Mouse (Mus musculus) intestine, embryonic 15.5 days (tissue): ENCODE measurements around the gene Camta1. TPM values are rescaled to one million over a fixed set of nuclear protein-coding genes. Genes with fewer than 3 reads are reported as not detected.

Source experiments
- ATAC-seq: fragments of 200-750 bp; cut with Nextera tagmentation; 2 replicates; pipeline ENCODE4 v1.8.0; 2017; ENCODE audit warnings: moderate TSS enrichment, moderate library complexity
- H3K27ac ChIP-seq: fragments of 300-500 bp; sonication (generic); 2 replicates; pipeline ENCODE4 v1.5.1; 2015; ENCODE audit warnings: mild to moderate bottlenecking, inconsistent platforms
- H3K27me3 ChIP-seq: fragments of 300-500 bp; sonication (generic); replicated peaks from 2 replicates; pipeline ENCODE4 v1.6.1; 2015; ENCODE audit warnings: inconsistent platforms
- H3K36me3 ChIP-seq: fragments of 300-500 bp; sonication (generic); 2 replicates; pipeline ENCODE4 v1.6.1; 2015; ENCODE audit warnings: inconsistent platforms
- H3K4me1 ChIP-seq: fragments of 300-500 bp; sonication (generic); replicated peaks from 2 replicates; pipeline ENCODE4 v1.6.1; 2015; ENCODE audit warnings: inconsistent platforms
- H3K4me2 ChIP-seq: fragments of 300-500 bp; sonication (generic); replicated peaks from 2 replicates; pipeline ENCODE4 v1.6.1; 2015; ENCODE audit warnings: mild to moderate bottlenecking, inconsistent platforms
- H3K4me3 ChIP-seq: fragments of 300-500 bp; sonication (generic); replicated peaks from 2 replicates; pipeline ENCODE4 v1.5.1; 2015; ENCODE audit warnings: inconsistent platforms
- H3K9ac ChIP-seq: fragments of 300-500 bp; sonication (generic); 2 replicates; pipeline ENCODE4 v1.6.1; 2015; ENCODE audit warnings: inconsistent platforms
- H3K9me3 ChIP-seq: fragments of 300-500 bp; sonication (generic); 2 replicates; pipeline ENCODE4 v1.6.1; 2016; ENCODE audit warnings: inconsistent platforms
- WGBS: fragments of 180-500 bp; shearing (Covaris S2); methylation state at CpG from one replicate; pipeline ENCODE4 v1.1.7; 2015; 5-methylcytosine and 5-hydroxymethylcytosine counted together
- polyA plus RNA-seq: library from polyadenylated mRNA; unstranded; fragments of >200 nt; fragmentation: Nextera tagmentation; extraction: Ambion mirVana; gene quantifications from 2 replicates; pipeline ENCODE4 v1.2.1, GENCODE M21; 2015

The Camta1 gene
- polyA plus RNA-seq, 1 experiment from 2014 or later = 75.7 TPM

GRCm38 (mm10) chr4:150950972-150951371 is 910.7 kb downstream of the Camta1 start:
- WGBS = 79% methylated on average over 10 of the region's 10 CpGs
- ATAC-seq = no peak

GRCm38 (mm10) chr4:150944707-150945106 is 917.0 kb downstream of the Camta1 start:
- ATAC-seq = no peak
- H3K9ac ChIP-seq = no peak overlapping the region
- no peaks in the 10 kb centered on the region for H3K36me3 ChIP-seq
- H3K4me3 ChIP-seq = no peak overlapping the region
- no peak overlapping the region for H3K4me2 ChIP-seq
- WGBS = 94% methylated on average over 7 of the region's 7 CpGs
- no peaks in the 10 kb centered on the region for H3K27me3 ChIP-seq
- H3K4me1 ChIP-seq = no peaks in the 10 kb centered on the region
- H3K27ac ChIP-seq = no peak overlapping the region
- H3K9me3 ChIP-seq = no peaks in the 10 kb centered on the region

More at GRCm38 (mm10) chr4:150950972-150951371, 910.7 kb downstream of the Camta1 start:
- Histone ChIP-seq H3K4me3 (no peak overlapping the region), H3K4me1 (no peaks in the 10 kb centered on the region), H3K9me3 (no peaks in the 10 kb centered on the region), H3K36me3 (no peaks in the 10 kb centered on the region), H3K27me3 (no peaks in the 10 kb centered on the region), H3K27ac (no peak overlapping the region), H3K4me2 (no peak overlapping the region), H3K9ac (no peak overlapping the region)

- Histone ChIP-seq H3K4me1 (no peaks in the 10 kb centered on the region), H3K36me3 (no peaks in the 10 kb centered on the region), H3K9me3 (no peaks in the 10 kb centered on the region), H3K4me2 (no peak overlapping the region), H3K9ac (no peak overlapping the region), H3K27ac (no peak overlapping the region), H3K4me3 (no peak overlapping the region), H3K27me3 (no peaks in the 10 kb centered on the region)
- ATAC-seq = no peak
- WGBS = 59% methylated on average over 13 of the region's 13 CpGs
Measured at GRCm38 (mm10) chr4:150939991-150940651, 921.6 kb downstream of the Camta1 start.

- no peak for ATAC-seq
- Histone ChIP-seq H3K4me2 (peak overlapping the region; percentile 24), H3K36me3 (no peaks in the 10 kb centered on the region), H3K9me3 (no peaks in the 10 kb centered on the region), H3K9ac (no peak overlapping the region), H3K27ac (no peak overlapping the region), H3K4me3 (no peak overlapping the region), H3K4me1 (no peaks in the 10 kb centered on the region), H3K27me3 (no peaks in the 10 kb centered on the region)
- 40% methylated on average over 14 of the region's 14 CpGs for WGBS
Measured at GRCm38 (mm10) chr4:150938063-150938452, 923.6 kb downstream of the Camta1 start.

- no peaks in the 10 kb centered on the region for H3K27me3 ChIP-seq
- H3K27ac ChIP-seq = no peak overlapping the region
- H3K4me3 ChIP-seq = no peak overlapping the region
- H3K4me2 ChIP-seq = peak overlapping the region; percentile 24
- no peak overlapping the region for H3K9ac ChIP-seq
- 73% methylated on average over 16 of the region's 16 CpGs for WGBS
- H3K9me3 ChIP-seq = no peaks in the 10 kb centered on the region
- H3K36me3 ChIP-seq = no peaks in the 10 kb centered on the region
- no peak for ATAC-seq
- no peaks in the 10 kb centered on the region for H3K4me1 ChIP-seq
Measured at GRCm38 (mm10) chr4:150937293-150938062, 924.2 kb downstream of the Camta1 start.

GRCm38 (mm10) chr4:150933503-150933902 is 928.2 kb downstream of the Camta1 start:
- 73% methylated on average over 1 of the region's 1 CpGs for WGBS
- H3K36me3 ChIP-seq = no peaks in the 10 kb centered on the region
- H3K27ac ChIP-seq = no peak overlapping the region
- H3K9me3 ChIP-seq = no peaks in the 10 kb centered on the region
- no peaks in the 10 kb centered on the region for H3K4me1 ChIP-seq
- no peak for ATAC-seq
- no peak overlapping the region for H3K4me3 ChIP-seq
- H3K27me3 ChIP-seq = no peaks in the 10 kb centered on the region
- H3K9ac ChIP-seq = no peak overlapping the region
- no peak overlapping the region for H3K4me2 ChIP-seq

- Histone ChIP-seq H3K27me3 (no peaks in the 10 kb centered on the region; the same call in 1 of the 2 replicates), H3K4me3 (no peak overlapping the region), H3K27ac (no peak overlapping the region), H3K4me1 (no peaks in the 10 kb centered on the region), H3K9me3 (no peaks in the 10 kb centered on the region), H3K4me2 (no peak overlapping the region), H3K36me3 (no peaks in the 10 kb centered on the region), H3K9ac (no peak overlapping the region)
- 59% methylated on average over 10 of the region's 10 CpGs for WGBS
- ATAC-seq = no peak
Measured at GRCm38 (mm10) chr4:150927789-150928188, 933.9 kb downstream of the Camta1 start.

GRCm38 (mm10) chr4:150926924-150927705 is 934.6 kb downstream of the Camta1 start:
- no peaks in the 10 kb centered on the region for H3K9me3 ChIP-seq
- WGBS = 49% methylated on average over 14 of the region's 14 CpGs
- no peak overlapping the region for H3K27ac ChIP-seq
- H3K27me3 ChIP-seq = no peaks in the 10 kb centered on the region; the same call in 1 of the 2 replicates
- no peak for ATAC-seq
- H3K4me1 ChIP-seq = no peaks in the 10 kb centered on the region
- no peaks in the 10 kb centered on the region for H3K36me3 ChIP-seq
- H3K4me2 ChIP-seq = no peak overlapping the region
- H3K4me3 ChIP-seq = no peak overlapping the region
- H3K9ac ChIP-seq = no peak overlapping the region

GRCm38 (mm10) chr4:150925923-150926322 is 935.8 kb downstream of the Camta1 start:
- Histone ChIP-seq H3K4me2 (no peak overlapping the region), H3K27me3 (no peaks in the 10 kb centered on the region; the same call in 1 of the 2 replicates), H3K4me1 (no peaks in the 10 kb centered on the region), H3K36me3 (no peaks in the 10 kb centered on the region), H3K9ac (no peak overlapping the region), H3K9me3 (no peaks in the 10 kb centered on the region), H3K4me3 (no peak overlapping the region), H3K27ac (no peak overlapping the region)
- 57% methylated on average over 5 of the region's 5 CpGs for WGBS
- no peak for ATAC-seq

GRCm38 (mm10) chr4:150924936-150925335 is 936.7 kb downstream of the Camta1 start:
- H3K27ac ChIP-seq = no peak overlapping the region
- H3K9ac ChIP-seq = no peak overlapping the region
- no peak for ATAC-seq
- no peaks in the 10 kb centered on the region for H3K36me3 ChIP-seq
- no peak overlapping the region for H3K4me2 ChIP-seq
- H3K9me3 ChIP-seq = no peaks in the 10 kb centered on the region
- H3K4me3 ChIP-seq = no peak overlapping the region
- 85% methylated on average over 6 of the region's 6 CpGs for whole genome bisulfite sequencing
- no peaks in the 10 kb centered on the region; the same call in 1 of the 2 replicates for H3K27me3 ChIP-seq
- H3K4me1 ChIP-seq = no peaks in the 10 kb centered on the region

- Histone ChIP-seq H3K27ac (no peak overlapping the region), H3K36me3 (no peaks in the 10 kb centered on the region)
- ATAC-seq = no peak
Measured at GRCm38 (mm10) chr4:150924308-150924707, 937.4 kb downstream of the Camta1 start.

GRCm38 (mm10) chr4:150921206-150921605 is 940.5 kb downstream of the Camta1 start:
- H3K4me1 ChIP-seq = no peaks in the 10 kb centered on the region
- H3K36me3 ChIP-seq = no peaks in the 10 kb centered on the region
- 75% methylated on average over 8 of the region's 8 CpGs for WGBS
- H3K27me3 ChIP-seq = no peaks in the 10 kb centered on the region
- no peak overlapping the region for H3K27ac ChIP-seq
- no peaks in the 10 kb centered on the region for H3K9me3 ChIP-seq
- no peak overlapping the region for H3K9ac ChIP-seq
- H3K4me2 ChIP-seq = no peak overlapping the region
- 0 out of 2 replicates have a peak, but pooled peaks have one; percentile 27 for ATAC-seq
- H3K4me3 ChIP-seq = no peak overlapping the region

More at GRCm38 (mm10) chr4:150924308-150924707, 937.4 kb downstream of the Camta1 start:
- Histone ChIP-seq H3K9me3 (no peaks in the 10 kb centered on the region), H3K4me1 (no peaks in the 10 kb centered on the region), H3K4me2 (no peak overlapping the region), H3K4me3 (no peak overlapping the region), H3K9ac (no peak overlapping the region), H3K27me3 (no peaks in the 10 kb centered on the region; the same call in 1 of the 2 replicates)
- 83% methylated on average over 13 of the region's 13 CpGs for WGBS
